ENCODE assay signal across 17 mouse cellular contexts in genomic region chr10:62321457-62321856, GRCm38 (mm10). TPM values are rescaled to one million over a fixed set of nuclear protein-coding genes. Genes with fewer than 3 reads are reported as not detected.
A peak's percentile ranks its signal among the peaks of the same experiment; 100 is the strongest.
DNase-seq lines count a peak whose midpoint lies in the region; ATAC-seq and TF ChIP-seq lines count a peak whose summit lies in the region.
"Had no signal": no experiment of that assay in that cellular context is flagged by ENCODE, and none has a peak within 500 bp of the region (broad histone marks: within the 10 kb centered on the region; RNA-seq: fewer than 3 reads in every experiment).

No protein-coding gene starts in this region.

- no peak overlapping the region for H3K4me2 ChIP-seq in lung, postnatal 0 days (replicated peaks; ENCODE audit: low read depth, low read length)
- H3K4me2 ChIP-seq: forebrain, embryonic 15.5 days; hindbrain, embryonic 12.5 days; limb, embryonic 13.5 days; midbrain, embryonic 13.5 days had no signal

- H3K27ac ChIP-seq in lung, postnatal 0 days (ENCODE audit: low read length) = no peak overlapping the region
- H3K27ac ChIP-seq: embryonic facial prominence, embryonic 10.5 days; forebrain, embryonic 15.5 days; hindbrain, embryonic 12.5 days; limb, embryonic 13.5 days; midbrain, embryonic 13.5 days had no signal

- intact Hi-C loops in heart, postnatal 10 days (cut with DNase I) = no loop called here

- DNase-seq in cerebellum, adult 11-12 months = peak; percentile 58
- DNase-seq in cerebellum, postnatal 4 days (ENCODE audit: low spot score in 2 of 2) = no peak
- peak; percentile 46 for DNase-seq in heart, postnatal 4 days
- no peak for DNase-seq in heart, postnatal 10 days
- no peak for DNase-seq in lung, postnatal 0 days (ENCODE audit: low spot score)
- no peak for DNase-seq in lung, postnatal 14 days
- no peak for DNase-seq in thymus, postnatal 4 days
- DNase-seq: lung, postnatal 4 days; right cerebral cortex, adult 18-20 months had no signal

- H3K4me1 ChIP-seq in lung, postnatal 0 days (ENCODE audit: insufficient read depth, low read depth, low read length) = no peaks in the 10 kb centered on the region
- H3K4me1 ChIP-seq: forebrain, embryonic 15.5 days; hindbrain, embryonic 12.5 days; midbrain, embryonic 13.5 days had no signal

- no peaks in the 10 kb centered on the region for H3K36me3 ChIP-seq in lung, postnatal 0 days (ENCODE audit: insufficient read depth, low read length)
- H3K36me3 ChIP-seq: embryonic facial prominence, embryonic 10.5 days; forebrain, embryonic 15.5 days; hindbrain, embryonic 12.5 days; limb, embryonic 13.5 days; midbrain, embryonic 13.5 days had no signal

- TF ChIP-seq CTCF in lung, postnatal 0 days (IDR thresholded peaks at IDR 0.05) = peak; percentile 46

- ATAC-seq in lung, postnatal 0 days = no peak
- no peak for ATAC-seq in erythroblast, adult 5-6 weeks (replicated peaks; ENCODE audit: low FRiP score, poor library complexity, severe bottlenecking)
- ATAC-seq: intestine, embryonic 16.5 days; midbrain, embryonic 13.5 days had no signal

- H3K9ac ChIP-seq in lung, postnatal 0 days (replicated peaks; ENCODE audit: low read depth) = no peak overlapping the region
- H3K9ac ChIP-seq: forebrain, embryonic 15.5 days; hindbrain, embryonic 12.5 days; limb, embryonic 13.5 days; midbrain, embryonic 13.5 days had no signal

- TF ChIP-seq EP300 in lung, postnatal 0 days (IDR thresholded peaks at IDR 0.05) = no peak

- 60% methylated on average over 9 of the region's 9 CpGs for WGBS in lung, postnatal 0 days

- H3K4me3 ChIP-seq in lung, postnatal 0 days (ENCODE audit: low read depth, low read length) = no peak overlapping the region
- H3K4me3 ChIP-seq: embryonic facial prominence, embryonic 10.5 days; erythroblast, embryonic 14.5 days; forebrain, embryonic 15.5 days; hindbrain, embryonic 12.5 days; limb, embryonic 13.5 days; midbrain, embryonic 13.5 days had no signal

- H3K9me3 ChIP-seq in lung, postnatal 0 days (ENCODE audit: low read length) = no peaks in the 10 kb centered on the region
- H3K9me3 ChIP-seq: embryonic facial prominence, embryonic 10.5 days; forebrain, embryonic 15.5 days; hindbrain, embryonic 12.5 days; limb, embryonic 13.5 days; midbrain, embryonic 13.5 days had no signal

- H3K27me3 ChIP-seq in lung, postnatal 0 days (replicated peaks; ENCODE audit: insufficient read depth, low read length) = no peaks in the 10 kb centered on the region
- H3K27me3 ChIP-seq: forebrain, embryonic 15.5 days; hindbrain, embryonic 12.5 days; limb, embryonic 13.5 days; midbrain, embryonic 13.5 days had no signal

RNA-seq across cellular contexts. Expression of gene Hk1, which starts 58.3 kb away (rescaled TPM):
- 100 to 1,000 TPM; 235 to 242 TPM for total RNA-seq in heart, postnatal 4 days (2021)
- 100 to 1,000 TPM; 167 to 178 TPM for total RNA-seq in heart, postnatal 10 days (2021)
- polyA plus RNA-seq in lung, postnatal 0 days (2015; fragmentation: Nextera tagmentation; extraction: Ambion mirVana) = 25.8 and 27.8 TPM in 2 replicates
- total RNA-seq in erythroblast, adult 5-6 weeks (2015; ENCODE audit: low replicate concordance) = 35.5 and 52.0 TPM in 2 replicates
- total RNA-seq in erythroblast, adult 5-6 weeks (2017; ENCODE audit: low replicate concordance) = 105 and 158 TPM in 2 replicates

Comparison
In these comparisons a context has a peak if more than half of its experiments do, and no peak if none do; other contexts are left out.
1. DNase-seq: peak in cerebellum, adult 11-12 months (single experiment) and heart, postnatal 4 days (single experiment); none in cerebellum, postnatal 4 days (0 of 2), heart, postnatal 10 days (0 of 2), lung, postnatal 0 days (single experiment), lung, postnatal 14 days (single experiment) and thymus, postnatal 4 days (single experiment).